Mouse (Mus musculus) heart, adult 9 months (tissue): ENCODE measurements around the gene Fcgr4.
"Not testable (repeated sequence)": the region's sequence is repeated elsewhere in the genome, so short reads cannot be mapped to it uniquely, and the experiment has no call there.

Experiments used
- DNase-seq, 2 experiments: peaks; one replicate each; pipeline ENCODE4 v3.0.0; 2022; ENCODE audit warnings: low spot score in 2 of 2

Gene Fcgr4

DNA sequence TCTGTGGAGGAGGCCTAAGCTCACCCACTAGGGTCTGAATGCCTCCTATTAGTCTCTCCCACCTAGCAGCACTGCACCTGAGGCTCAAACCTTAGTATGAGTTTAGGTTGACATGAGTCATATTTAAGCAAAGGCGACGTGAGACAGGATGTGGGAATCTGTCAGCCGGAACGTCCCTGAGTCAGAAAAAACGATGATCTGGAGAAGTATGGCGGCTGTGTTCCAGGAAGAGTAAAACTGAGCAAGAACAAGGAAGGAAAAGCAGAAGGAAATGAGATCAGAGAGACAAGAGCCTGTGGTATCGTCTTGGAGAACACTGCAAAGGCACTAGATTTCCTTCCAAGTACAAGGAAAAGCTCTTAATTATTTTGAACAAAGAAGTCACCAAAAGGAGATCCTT is 32.1 kb downstream of the Fcgr4 start:
- no peak for DNase-seq

DNA sequence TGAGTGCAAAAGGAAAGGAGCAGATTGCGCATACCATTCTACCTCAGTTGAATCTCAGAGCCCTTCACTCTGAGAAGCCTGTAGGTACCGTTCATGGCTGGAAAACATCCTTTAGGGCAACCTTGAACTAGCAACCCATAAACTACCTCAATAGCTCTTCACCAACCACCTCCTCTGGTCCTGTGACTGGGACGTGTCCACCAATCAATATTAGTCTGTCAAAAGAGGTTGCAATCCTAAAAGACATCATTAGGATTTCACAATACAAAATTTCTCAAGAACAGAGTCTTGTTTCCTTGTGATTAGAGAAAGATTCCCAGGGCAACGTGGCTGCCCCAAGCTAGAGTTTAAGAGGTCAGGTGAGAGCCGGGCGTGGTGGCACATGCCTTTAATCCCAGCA is 34.6 kb downstream of the Fcgr4 start:
- DNase-seq: no peak

DNA sequence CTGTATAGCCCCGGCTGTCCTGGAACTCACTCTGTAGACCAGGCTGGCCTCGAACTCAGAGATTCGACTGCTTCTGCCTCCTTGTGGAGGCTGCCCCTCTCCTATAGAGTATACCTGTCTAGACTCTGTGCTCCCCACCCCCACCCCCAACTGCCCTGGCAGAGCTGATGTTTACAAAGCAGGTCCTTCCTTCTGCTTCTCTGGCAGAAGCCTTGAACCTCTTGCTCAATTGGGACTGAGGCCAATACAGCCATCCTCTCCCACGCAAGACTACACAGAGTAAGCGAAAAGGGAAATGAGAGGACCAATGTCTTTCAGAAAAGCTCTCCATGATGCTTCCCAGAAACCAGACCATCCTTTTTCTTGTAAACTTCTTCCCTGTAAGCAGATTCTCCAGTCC is 38.5 kb downstream of the Fcgr4 start:
- peak in 1 of 2 experiments; percentile 26 for DNase-seq

DNA sequence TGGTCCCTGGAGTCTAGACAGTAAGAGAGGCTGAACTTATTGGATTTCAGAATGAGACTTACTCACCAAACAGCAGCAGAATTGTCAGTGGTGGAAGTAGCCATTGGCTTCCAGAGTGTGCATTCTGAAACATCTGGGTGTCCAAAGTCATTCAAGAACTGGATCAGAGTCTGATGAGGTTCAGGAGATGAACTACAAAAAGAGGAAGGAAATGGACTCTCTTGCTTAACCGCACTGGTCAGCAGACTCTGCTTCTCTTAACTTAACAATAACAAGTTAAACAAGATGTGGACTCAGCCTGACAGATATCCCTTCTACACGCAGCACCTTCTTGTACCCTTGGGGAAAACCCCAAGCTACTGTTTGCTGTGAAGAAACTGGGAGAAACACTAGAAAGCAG is 40.5 kb downstream of the Fcgr4 start:
- DNase-seq: peak in 1 of 2 experiments; percentile 52

DNA sequence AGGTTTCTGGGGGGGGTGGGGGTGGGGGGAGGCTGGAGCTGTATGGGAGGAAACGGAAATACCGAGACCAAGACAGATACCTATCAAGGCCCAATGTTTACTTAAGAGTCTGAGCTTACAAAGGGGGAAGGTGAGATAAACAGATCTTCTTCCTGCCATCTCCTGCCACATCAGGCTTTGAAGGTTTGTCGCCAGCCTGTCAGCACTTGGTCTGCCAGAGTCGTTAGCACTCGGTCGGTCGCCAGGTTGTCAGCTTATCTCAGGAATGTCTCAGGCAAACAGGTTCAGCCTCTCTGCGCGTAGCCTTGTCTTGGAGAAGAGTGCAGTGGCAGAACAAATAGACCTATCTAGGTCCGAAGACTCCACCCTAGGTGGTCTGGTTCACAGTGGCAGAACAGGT is 41.7 kb downstream of the Fcgr4 start:
- no peak for DNase-seq

DNA sequence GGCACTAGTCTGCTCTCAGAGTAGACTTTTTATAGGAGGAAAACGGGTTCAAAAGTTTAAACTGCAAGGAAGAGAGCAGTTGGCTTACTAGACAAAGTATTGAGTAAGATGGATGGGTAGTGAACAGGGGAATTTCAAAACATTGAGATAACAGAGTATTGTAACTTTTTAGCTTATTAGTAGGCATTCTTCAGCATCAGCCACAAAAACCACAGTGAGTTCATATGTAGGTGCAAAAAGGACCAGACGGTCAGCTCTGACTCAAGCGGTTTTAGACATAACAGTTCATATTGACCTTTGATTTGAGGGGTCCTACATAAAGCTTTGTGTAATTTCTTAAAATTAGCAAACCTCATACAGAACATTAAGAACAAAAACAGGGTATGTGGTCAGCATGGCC is 42.8 kb downstream of the Fcgr4 start:
- no peak for DNase-seq

DNA sequence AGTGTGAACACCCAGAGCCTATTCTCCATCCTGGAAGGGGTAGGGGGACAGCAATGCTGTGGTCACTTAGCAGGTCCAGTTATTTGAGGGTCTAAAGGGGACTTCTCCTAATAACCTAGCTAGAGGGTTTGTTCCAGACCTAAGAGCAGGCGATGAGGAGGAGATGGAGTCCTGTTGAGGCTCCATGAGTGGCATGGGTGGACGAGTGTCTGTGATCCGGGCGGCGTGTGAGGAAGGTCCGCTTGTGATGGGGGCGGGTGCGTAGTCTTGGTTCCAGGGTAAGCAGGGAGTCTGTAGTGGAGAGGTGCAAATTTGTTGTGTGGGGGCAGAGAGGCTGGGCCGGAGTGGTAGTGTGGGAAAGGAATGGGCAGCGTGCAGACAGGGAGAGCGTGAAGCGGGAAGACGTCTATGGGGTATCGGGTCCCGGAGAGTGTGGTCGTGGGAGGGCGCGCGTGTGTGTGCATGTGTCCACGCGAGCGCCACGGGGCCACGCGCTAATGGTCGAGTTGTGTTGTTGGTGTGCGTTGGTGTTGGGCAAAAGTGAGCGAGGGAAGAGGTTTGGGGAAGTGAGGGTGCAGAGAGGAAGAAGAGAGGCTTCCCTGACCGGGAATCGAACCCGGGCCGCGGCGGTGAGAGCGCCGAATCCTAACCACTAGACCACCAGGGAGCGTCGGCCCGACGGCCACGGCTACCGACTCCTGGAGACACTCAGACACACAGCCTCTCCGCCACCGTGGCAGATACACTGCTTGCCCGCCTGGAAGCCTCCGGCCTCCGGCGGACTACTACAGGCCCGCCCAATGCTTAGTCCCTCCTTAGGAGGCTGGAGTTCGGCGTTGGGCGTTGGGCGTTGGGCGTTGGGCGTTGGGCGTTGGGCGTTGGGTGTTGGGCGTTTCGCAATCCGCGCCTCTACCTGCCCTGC is 45.1 kb downstream of the Fcgr4 start:
- DNase-seq: peak in 1 of 2 experiments; percentile 41

DNA sequence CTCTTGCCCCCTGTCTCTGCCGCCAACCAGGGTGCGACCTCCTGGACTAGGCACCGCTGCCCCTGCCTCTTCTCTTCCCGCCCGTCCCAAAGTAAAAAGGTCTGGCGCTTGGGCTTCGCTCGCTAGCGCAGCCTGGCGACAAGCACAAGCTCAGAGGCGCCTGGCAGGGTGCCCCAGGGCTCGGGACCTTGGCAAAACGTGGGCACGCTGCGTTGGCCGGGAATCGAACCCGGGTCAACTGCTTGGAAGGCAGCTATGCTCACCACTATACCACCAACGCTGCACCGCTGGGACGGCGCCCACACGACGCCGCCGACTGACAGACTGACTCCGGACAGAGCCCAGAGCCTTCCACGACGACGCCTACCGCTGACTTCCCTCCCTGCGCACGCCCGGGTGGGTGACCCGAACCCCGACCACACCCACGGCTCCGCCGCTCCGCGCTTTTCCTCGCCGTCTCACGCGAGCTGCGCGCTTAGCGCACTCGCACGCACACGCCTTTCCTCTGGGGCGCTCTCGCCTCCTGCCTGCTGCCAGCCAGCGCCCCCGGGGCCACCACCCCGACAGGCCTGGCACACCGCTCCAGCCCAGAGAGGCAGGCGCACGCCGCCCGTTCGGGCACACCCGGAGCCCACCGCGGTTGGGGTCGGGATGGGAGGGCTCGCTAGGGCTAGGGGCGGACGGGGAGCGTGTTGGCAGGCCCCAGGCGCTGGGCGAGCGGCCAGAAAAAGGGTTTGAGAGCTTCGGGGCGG is 45.9 kb downstream of the Fcgr4 start, which contains the start of gene Fcgr3:
Gene Fcgr3 (minus strand): TSS at position 445 of the 752 bp plus-strand sequence.
- DNase-seq: peak; percentile 82 to 85

DNA sequence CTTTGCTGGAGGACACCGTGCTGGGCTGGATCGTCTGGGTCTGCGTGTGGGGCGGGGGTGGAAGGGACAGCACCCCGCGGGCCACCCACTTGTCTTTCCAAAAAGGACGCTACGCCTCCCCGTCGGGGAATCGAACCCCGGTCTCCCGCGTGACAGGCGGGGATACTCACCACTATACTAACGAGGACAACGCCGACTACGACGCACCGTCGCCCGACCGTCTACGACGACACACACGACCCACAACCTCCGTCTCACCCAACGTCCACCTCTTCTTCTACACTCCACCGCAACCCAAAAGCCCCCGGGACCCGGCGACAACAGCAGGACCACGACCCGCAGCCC is 46.5 kb downstream of the Fcgr4 start:
- DNase-seq: peak in 1 of 2 experiments; percentile 48

DNA sequence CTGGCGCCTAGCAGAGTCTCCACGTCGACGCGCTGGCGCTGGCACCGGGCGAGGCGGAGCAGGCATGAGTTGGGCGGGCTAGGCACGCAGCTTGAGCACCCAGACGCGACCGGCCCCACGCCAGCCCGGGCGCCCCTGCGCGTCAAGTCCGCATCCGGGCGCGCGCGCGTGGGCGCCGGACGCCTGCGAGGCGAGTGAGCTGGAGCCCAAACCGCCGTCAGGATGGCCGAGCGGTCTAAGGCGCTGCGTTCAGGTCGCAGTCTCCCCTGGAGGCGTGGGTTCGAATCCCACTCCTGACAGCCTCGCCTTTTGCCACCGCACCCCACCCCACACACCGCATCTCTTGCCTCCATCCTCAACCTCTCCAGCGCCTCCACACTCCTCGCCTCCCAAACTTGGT is 47.0 kb downstream of the Fcgr4 start:
- peak in 1 of 2 experiments; percentile 30 for DNase-seq

DNA sequence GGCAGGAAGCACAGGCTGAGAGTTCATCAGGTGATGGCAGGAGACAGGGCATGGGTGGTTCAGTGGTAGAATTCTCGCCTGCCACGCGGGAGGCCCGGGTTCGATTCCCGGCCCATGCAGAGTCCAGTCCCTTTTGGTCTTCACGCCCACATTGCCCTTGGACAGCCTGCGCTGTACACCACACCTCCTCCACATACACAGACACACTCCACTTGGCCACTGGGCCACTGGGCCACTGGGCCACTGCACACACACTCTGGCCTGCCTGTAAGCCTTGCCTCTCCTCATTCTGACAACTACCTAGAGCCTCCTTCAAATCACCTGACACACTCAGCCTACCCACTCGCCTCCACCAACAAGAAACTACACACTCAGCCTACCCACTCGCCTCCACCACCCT is 47.9 kb downstream of the Fcgr4 start:
- not testable (repeated sequence) for DNase-seq

DNA sequence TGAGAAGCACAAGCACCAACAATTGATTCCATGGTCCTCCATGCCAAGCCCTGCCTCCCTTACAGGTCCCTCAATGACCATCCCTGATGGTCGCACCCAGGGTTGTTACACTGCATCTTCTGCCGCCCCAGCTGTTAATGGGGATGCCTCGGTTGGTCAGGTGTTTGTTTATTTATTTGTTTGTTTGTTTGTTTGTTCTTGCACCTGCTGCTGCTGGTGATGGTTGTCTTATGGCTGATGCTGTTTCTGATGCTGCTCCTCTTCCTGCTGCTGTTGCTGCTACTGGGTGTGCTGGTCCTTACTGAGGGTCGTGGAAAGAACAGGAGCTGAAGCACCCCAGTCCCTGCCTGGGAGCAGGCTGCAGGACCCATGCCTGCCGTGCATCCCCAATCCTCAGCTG is 49.2 kb downstream of the Fcgr4 start:
- not testable (repeated sequence) for DNase-seq

DNA sequence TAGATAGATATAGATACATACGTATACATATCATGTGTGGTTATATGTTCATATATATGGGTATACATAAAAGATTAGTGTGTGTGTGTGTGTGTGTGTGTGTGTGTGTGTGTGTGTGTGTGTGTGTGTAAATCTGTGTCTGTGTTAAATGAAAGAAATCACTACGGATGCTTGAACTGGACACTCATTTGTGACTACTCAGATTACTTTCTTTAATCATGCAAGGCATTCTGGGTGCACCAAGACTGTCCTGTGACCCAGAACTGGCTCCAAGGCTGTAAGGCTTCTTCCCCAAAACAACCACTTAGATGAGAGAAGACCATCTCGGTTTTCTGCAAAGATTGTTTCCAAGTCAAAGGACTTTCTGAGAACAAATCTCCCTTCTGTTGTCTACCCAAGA is 50.8 kb downstream of the Fcgr4 start:
- peak in 1 of 2 experiments; percentile 32 for DNase-seq

DNA sequence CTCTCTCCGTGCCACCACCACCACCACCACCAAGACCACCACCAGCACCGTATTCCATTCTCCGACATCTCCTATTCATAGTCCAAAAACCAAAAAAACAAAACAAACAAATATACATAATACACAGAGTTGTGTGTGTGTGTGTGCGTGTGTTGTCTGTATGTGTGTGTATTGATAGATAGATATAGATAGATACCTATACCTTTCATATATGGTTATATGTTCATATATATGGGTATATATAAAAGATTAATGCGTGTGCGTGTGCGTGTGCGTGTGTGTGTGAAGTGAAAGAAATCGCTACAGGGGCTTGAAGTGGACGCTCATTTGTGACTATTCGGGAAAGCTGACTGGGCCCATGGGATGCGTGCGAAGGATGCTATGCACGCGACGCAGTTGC is 52.2 kb downstream of the Fcgr4 start:
- DNase-seq: not testable (repeated sequence)

DNA sequence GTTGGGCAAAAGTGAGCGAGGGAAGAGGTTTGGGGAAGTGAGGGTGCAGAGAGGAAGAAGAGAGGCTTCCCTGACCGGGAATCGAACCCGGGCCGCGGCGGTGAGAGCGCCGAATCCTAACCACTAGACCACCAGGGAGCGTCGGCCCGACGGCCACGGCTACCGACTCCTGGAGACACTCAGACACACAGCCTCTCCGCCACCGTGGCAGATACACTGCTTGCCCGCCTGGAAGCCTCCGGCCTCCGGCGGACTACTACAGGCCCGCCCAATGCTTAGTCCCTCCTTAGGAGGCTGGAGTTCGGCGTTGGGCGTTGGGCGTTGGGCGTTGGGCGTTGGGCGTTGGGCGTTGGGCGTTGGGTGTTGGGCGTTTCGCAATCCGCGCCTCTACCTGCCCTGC is 53.0 kb downstream of the Fcgr4 start:
- DNase-seq: not testable (repeated sequence)

DNA sequence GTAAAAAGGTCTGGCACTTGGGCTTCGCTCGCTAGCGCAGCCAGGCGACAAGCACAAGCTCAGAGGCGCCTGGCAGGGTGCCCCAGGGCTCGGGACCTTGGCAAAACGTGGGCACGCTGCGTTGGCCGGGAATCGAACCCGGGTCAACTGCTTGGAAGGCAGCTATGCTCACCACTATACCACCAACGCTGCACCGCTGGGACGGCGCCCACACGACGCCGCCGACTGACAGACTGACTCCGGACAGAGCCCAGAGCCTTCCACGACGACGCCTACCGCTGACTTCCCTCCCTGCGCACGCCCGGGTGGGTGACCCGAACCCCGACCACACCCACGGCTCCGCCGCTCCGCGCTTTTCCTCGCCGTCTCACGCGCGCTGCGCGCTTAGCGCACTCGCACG is 53.5 kb downstream of the Fcgr4 start:
- DNase-seq: not testable (repeated sequence)

DNA sequence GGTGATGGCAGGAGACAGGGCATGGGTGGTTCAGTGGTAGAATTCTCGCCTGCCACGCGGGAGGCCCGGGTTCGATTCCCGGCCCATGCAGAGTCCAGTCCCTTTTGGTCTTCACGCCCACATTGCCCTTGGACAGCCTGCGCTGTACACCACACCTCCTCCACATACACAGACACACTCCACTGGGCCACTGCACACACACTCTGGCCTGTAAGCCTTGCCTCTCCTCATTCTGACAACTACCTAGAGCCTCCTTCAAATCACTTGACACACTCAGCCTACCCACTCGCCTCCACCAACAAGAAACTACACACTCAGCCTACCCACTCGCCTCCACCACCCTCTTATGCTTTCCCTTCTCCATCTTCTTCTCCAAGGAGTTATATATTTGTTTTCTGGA is 55.6 kb downstream of the Fcgr4 start:
- peak in 1 of 2 experiments; percentile 50 for DNase-seq

DNA sequence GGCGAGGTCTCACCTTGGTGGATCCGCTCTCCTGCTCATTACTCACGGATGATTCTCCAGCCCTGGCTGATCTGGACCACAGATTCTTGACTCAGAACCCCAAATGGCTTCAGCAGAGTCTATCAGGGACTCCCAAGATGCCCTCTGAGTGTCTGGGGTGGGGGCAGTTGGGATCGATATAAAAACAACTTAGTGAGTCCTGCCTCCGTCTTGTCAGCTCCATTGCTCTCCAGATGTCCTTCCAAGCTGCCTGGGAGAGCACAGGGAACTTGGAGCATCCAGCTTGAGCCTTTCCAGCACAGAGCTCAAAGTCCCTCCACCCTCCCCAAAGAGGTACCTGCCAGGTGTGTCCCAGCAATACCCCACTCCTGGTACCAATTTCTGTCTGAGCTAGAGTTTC is 57.5 kb downstream of the Fcgr4 start:
- DNase-seq: not testable (repeated sequence)

DNA sequence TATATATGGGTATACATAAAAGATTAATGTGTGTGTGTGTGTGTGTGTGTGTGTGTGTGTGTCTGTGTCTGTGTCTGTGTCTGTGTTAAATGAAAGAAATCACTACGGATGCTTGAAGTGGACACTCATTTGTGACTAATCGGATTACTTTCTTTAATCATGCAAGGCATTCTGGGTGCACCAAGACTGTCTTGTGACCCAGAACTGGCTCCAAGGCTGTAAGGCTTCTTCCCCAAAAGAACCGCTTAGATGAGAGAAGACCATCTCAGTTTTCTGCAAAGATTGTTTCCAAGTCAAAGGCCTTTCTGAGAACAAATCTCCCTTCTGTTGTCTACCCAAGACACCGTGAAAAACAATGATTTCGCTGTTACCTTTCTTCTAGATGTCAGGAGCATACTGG is 58.5 kb downstream of the Fcgr4 start:
- not testable (repeated sequence) for DNase-seq

DNA sequence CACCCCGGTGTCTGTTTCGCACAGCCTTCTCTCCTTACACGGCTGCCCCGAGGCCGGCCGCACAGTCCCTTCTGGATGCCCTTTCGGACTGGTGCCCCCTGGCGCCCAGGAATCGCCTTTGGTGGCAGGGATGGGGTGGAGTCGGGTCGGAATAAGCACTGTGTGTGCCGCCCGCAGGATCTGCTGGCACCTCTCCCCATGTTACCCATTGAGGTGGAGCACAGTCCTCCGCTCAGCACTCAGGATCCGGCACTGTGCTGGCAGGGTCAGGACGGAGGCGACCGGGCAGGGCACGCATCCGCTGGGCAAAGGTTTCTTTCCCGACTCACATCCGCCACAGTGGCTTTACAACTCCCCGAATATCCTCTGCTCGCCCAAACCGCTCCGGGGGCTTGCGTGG is 59.2 kb downstream of the Fcgr4 start:
- not testable (repeated sequence) for DNase-seq

DNA sequence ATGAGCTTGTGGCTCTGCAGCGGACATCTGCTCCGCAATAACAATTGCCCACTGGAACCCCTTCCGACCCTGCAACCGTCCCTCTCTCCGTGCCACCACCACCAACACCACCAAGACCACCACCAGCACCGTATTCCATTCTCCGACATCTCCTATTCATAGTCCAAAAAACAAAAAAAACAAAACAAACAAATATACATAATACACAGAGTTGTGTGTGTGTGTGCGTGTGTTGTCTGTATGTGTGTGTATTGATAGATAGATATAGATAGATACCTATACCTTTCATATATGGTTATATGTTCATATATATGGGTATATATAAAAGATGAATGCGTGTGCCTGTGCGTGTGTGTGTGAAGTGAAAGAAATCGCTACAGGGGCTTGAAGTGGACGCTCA is 59.7 kb downstream of the Fcgr4 start:
- DNase-seq: not testable (repeated sequence)

DNA sequence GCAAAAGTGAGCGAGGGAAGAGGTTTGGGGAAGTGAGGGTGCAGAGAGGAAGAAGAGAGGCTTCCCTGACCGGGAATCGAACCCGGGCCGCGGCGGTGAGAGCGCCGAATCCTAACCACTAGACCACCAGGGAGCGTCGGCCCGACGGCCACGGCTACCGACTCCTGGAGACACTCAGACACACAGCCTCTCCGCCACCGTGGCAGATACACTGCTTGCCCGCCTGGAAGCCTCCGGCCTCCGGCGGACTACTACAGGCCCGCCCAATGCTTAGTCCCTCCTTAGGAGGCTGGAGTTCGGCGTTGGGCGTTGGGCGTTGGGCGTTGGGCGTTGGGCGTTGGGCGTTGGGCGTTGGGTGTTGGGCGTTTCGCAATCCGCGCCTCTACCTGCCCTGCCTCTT is 60.6 kb downstream of the Fcgr4 start:
- not testable (repeated sequence) for DNase-seq
